Comparison of ENCODE assay signal across 24 mouse cellular contexts in the genomic region with DNA sequence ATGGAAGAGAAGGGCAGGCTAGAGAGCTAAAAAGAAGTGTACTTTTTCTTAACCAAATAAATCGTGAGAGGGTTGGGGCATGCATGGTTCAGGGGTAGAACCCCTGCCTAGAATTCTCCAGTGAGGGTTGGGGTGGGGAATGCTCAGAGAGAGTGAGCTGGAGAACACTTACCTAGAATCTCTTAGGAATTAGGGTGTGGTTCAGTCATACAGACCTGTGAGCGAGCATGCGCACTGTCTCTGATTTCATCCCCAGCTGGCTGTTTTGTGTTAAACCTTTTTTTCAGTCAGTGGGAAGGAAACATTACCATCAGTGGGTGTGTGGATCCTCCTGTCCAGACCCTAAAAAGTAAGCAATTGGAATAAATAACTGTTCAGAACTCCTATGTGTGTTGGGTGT. TPM values are rescaled to one million over a fixed set of nuclear protein-coding genes. Genes with fewer than 3 reads are reported as not detected.
A peak's percentile ranks its signal among the peaks of the same experiment; 100 is the strongest.
DNase-seq lines count a peak whose midpoint lies in the region; ATAC-seq and TF ChIP-seq lines count a peak whose summit lies in the region.
"Had no signal": no experiment of that assay in that cellular context is flagged by ENCODE, and none has a peak within 500 bp of the region (broad histone marks: within the 10 kb centered on the region; RNA-seq: fewer than 3 reads in every experiment).

No protein-coding gene starts in this region.

- peaks cover 2% of the 10 kb centered on the region for H3K36me3 ChIP-seq in heart, adult 2 months (ENCODE audit: control insufficient read depth, insufficient read depth, low read length)
- H3K36me3 ChIP-seq in stomach, postnatal 0 days (ENCODE audit: control insufficient read depth, insufficient read depth, low read length): no peaks in the 10 kb centered on the region; the same call in 1 of the 2 replicates
- peaks cover 39% of the 10 kb centered on the region for H3K36me3 ChIP-seq in hindbrain, embryonic 14.5 days (replicated peaks; ENCODE audit: control insufficient read depth, insufficient read depth)

- H3K9ac ChIP-seq in heart, adult 2 months (ENCODE audit: low read depth, low read length): no peak overlapping the region
- H3K9ac ChIP-seq in stomach, postnatal 0 days (ENCODE audit: low read length): no peak overlapping the region
- no peak overlapping the region for H3K9ac ChIP-seq in hindbrain, embryonic 14.5 days
- H3K9ac ChIP-seq: embryonic facial prominence, embryonic 13.5 days; forebrain, embryonic 13.5 days; forebrain, postnatal 0 days; heart, embryonic 12.5 days; hindbrain, embryonic 15.5 days had no signal

- H3K27me3 ChIP-seq in heart, adult 2 months (ENCODE audit: control insufficient read depth, insufficient read depth, low read length): no peaks in the 10 kb centered on the region
- no peaks in the 10 kb centered on the region for H3K27me3 ChIP-seq in stomach, postnatal 0 days (ENCODE audit: control insufficient read depth, insufficient read depth, low read length)
- H3K27me3 ChIP-seq in hindbrain, embryonic 14.5 days (ENCODE audit: control insufficient read depth, insufficient read depth, low read length): no peaks in the 10 kb centered on the region
- H3K27me3 ChIP-seq: embryonic facial prominence, embryonic 13.5 days; forebrain, embryonic 13.5 days; heart, embryonic 12.5 days; hindbrain, embryonic 15.5 days had no signal

- peaks cover 5% of the 10 kb centered on the region for H3K4me1 ChIP-seq in heart, adult 2 months (ENCODE audit: control insufficient read depth, insufficient read depth, low read length)
- no peaks in the 10 kb centered on the region for H3K4me1 ChIP-seq in stomach, postnatal 0 days (replicated peaks; ENCODE audit: control insufficient read depth, insufficient read depth)
- no peaks in the 10 kb centered on the region for H3K4me1 ChIP-seq in hindbrain, embryonic 14.5 days (replicated peaks; ENCODE audit: control insufficient read depth, insufficient read depth, low read length)
- H3K4me1 ChIP-seq: embryonic facial prominence, embryonic 13.5 days; forebrain, embryonic 13.5 days; hindbrain, embryonic 10.5 days; hindbrain, embryonic 15.5 days had no signal

- H3K4me3 ChIP-seq in heart, adult 2 months: no peak overlapping the region
- H3K4me3 ChIP-seq in stomach, postnatal 0 days (ENCODE audit: low read depth, low read length): no peak overlapping the region
- no peak overlapping the region for H3K4me3 ChIP-seq in hindbrain, embryonic 14.5 days (replicated peaks; ENCODE audit: low read length)
- H3K4me3 ChIP-seq: embryonic facial prominence, embryonic 13.5 days; forebrain, embryonic 13.5 days; heart, embryonic 12.5 days; hindbrain, embryonic 10.5 days; hindbrain, embryonic 15.5 days had no signal

- no peaks in the 10 kb centered on the region for H3K9me3 ChIP-seq in stomach, postnatal 0 days (ENCODE audit: control insufficient read depth, low read length)
- no peaks in the 10 kb centered on the region for H3K9me3 ChIP-seq in hindbrain, embryonic 14.5 days (ENCODE audit: control insufficient read depth, low read length)
- H3K9me3 ChIP-seq: embryonic facial prominence, embryonic 13.5 days; forebrain, embryonic 13.5 days; heart, embryonic 12.5 days; hindbrain, embryonic 10.5 days; hindbrain, embryonic 15.5 days had no signal

- DNase-seq in heart, adult 2 months: no peak
- no peak for DNase-seq in heart, adult 8-10 months (ENCODE audit: low spot score)
- peak; percentile 23 for DNase-seq in lung, postnatal 25 days (ENCODE audit: low spot score)
- DNase-seq in lung, postnatal 14 days: no peak
- DNase-seq in ZHBTc4 (ENCODE audit: low read depth, low spot score): peak; percentile 63
- DNase-seq in stomach, postnatal 0 days (ENCODE audit: low spot score): no peak
- no peak for DNase-seq in right cerebral cortex, adult 2 months (ENCODE audit: low spot score in 2 of 2)
- DNase-seq in hindbrain, embryonic 14.5 days (ENCODE audit: low spot score): no peak
- DNase-seq: adrenal gland, postnatal 10 days; cerebellum, adult 11-12 months; cerebellum, adult 9-11 months; cerebellum, postnatal 36 days; forebrain, postnatal 0 days had no signal

- WGBS in heart, adult 2 months: 78% methylated on average over 3 of the region's 3 CpGs
- WGBS in stomach, postnatal 0 days: 57% methylated on average over 3 of the region's 3 CpGs
- 93% methylated on average over 3 of the region's 3 CpGs for WGBS in hindbrain, embryonic 14.5 days

- H3K79me2 ChIP-seq in heart, adult 2 months (replicated peaks; ENCODE audit: control insufficient read depth, insufficient read depth, low read length): 0 out of 2 replicates have a peak, but pooled peaks cover 1% of the 10 kb centered on the region

- no peak overlapping the region for H3K4me2 ChIP-seq in stomach, postnatal 0 days (replicated peaks; ENCODE audit: low read depth)
- no peak overlapping the region for H3K4me2 ChIP-seq in hindbrain, embryonic 14.5 days (replicated peaks)
- H3K4me2 ChIP-seq: embryonic facial prominence, embryonic 13.5 days; forebrain, embryonic 13.5 days; heart, embryonic 12.5 days; hindbrain, embryonic 15.5 days had no signal

- ATAC-seq in stomach, postnatal 0 days (ENCODE audit: low FRiP score, low TSS enrichment): 0 out of 2 replicates have a peak, but pooled peaks have one; percentile 21
- no peak for ATAC-seq in hindbrain, embryonic 14.5 days (ENCODE audit: low FRiP score)
- ATAC-seq: forebrain, embryonic 13.5 days; forebrain, postnatal 0 days had no signal

- peak overlapping the region; percentile 55 for H3K27ac ChIP-seq in heart, adult 2 months
- peak overlapping the region; percentile 49; the same call in 1 of the 2 replicates for H3K27ac ChIP-seq in stomach, postnatal 0 days (replicated peaks)
- no peak overlapping the region for H3K27ac ChIP-seq in hindbrain, embryonic 14.5 days
- H3K27ac ChIP-seq: embryonic facial prominence, embryonic 13.5 days; forebrain, embryonic 13.5 days; hindbrain, embryonic 10.5 days; hindbrain, embryonic 15.5 days had no signal

- TF ChIP-seq POLR2A in heart, adult 2 months (IDR thresholded peaks at IDR 0.05; ENCODE audit: insufficient read depth, low read depth, low read length): no peak

- intact Hi-C loops in heart, adult 2 months (cut with DNase I): no loop called here

- no peak for TF ChIP-seq CTCF in heart, adult 2 months (IDR thresholded peaks at IDR 0.05)
- TF ChIP-seq CTCF in stomach, postnatal 0 days (IDR thresholded peaks at IDR 0.05; ENCODE audit: low read depth): no peak

- TF ChIP-seq EP300 in heart, adult 2 months (IDR thresholded peaks at IDR 0.05; ENCODE audit: insufficient read depth, low read depth, low read length): no peak
- no peak for TF ChIP-seq EP300 in stomach, postnatal 0 days (optimal IDR thresholded peaks at IDR 0.05)

RNA-seq across cellular contexts. Expression of gene Arhgef18, which starts 33.4 kb away (rescaled TPM):
- total RNA-seq in heart, adult 2 months (2021): 10 to 100 TPM; 18.7 to 20.4 TPM
- 12.3 and 15.3 TPM in 2 replicates for polyA plus RNA-seq in heart, adult 2 months (2012; rRNA removed)
- total RNA-seq in heart, adult 8-10 months (2022): 10 to 100 TPM; 15.0 to 17.4 (median 15.8) TPM
- 5.5 TPM in 2 replicates for polyA plus RNA-seq in stomach, postnatal 0 days (2015; fragmentation: Nextera tagmentation; extraction: Ambion mirVana)
- polyA plus RNA-seq in hindbrain, embryonic 14.5 days (2014; fragmentation: Nextera tagmentation; extraction: Ambion mirVana): 12.6 TPM in 2 replicates

RNA-seq across cellular contexts. Expression of gene Pex11g, which starts 41.3 kb away (rescaled TPM):
- 1 to 10 TPM; 2.4 to 3.1 TPM for total RNA-seq in heart, adult 2 months (2021)
- 4.5 and 5.5 TPM in 2 replicates for polyA plus RNA-seq in heart, adult 2 months (2012; rRNA removed)
- total RNA-seq in heart, adult 8-10 months (2022): 1 to 10 TPM; 2.6 to 4.7 (median 4.1) TPM
- polyA plus RNA-seq in stomach, postnatal 0 days (2015; fragmentation: Nextera tagmentation; extraction: Ambion mirVana): 11.6 and 15.4 TPM in 2 replicates
- polyA plus RNA-seq in hindbrain, embryonic 14.5 days (2014; fragmentation: Nextera tagmentation; extraction: Ambion mirVana): 2.3 and 3.2 TPM in 2 replicates

RNA-seq across cellular contexts. Expression of gene Tex45, which starts 44.5 kb away (rescaled TPM):
- total RNA-seq in heart, adult 2 months (2021): under 1 TPM in 1 of 2 experiments, not detected in 1; 0.14 TPM
- 0.12 TPM in 1 of 2 replicates, not detected in the other for polyA plus RNA-seq in heart, adult 2 months (2012; rRNA removed)
- total RNA-seq in heart, adult 8-10 months (2022): under 1 TPM in 1 of 4 experiments, not detected in 3; 0.16 TPM
- polyA plus RNA-seq in stomach, postnatal 0 days (2015; fragmentation: Nextera tagmentation; extraction: Ambion mirVana): 0.46 and 1.1 TPM in 2 replicates
- 0.35 and 0.39 TPM in 2 replicates for polyA plus RNA-seq in hindbrain, embryonic 14.5 days (2014; fragmentation: Nextera tagmentation; extraction: Ambion mirVana)
- total RNA-seq: ES-E14; forebrain, postnatal 0 days; gastrocnemius, adult 8-10 months; heart, adult 18-20 months; heart, postnatal 25 days had no signal
- polyA plus RNA-seq: C2C12; heart, embryonic 12.5 days; heart, embryonic 16.5 days; hindbrain, embryonic 10.5 days had no signal

Comparison
In these comparisons a context has a peak if more than half of its experiments do, and no peak if none do; other contexts are left out.
1. DNase-seq: peak in lung, postnatal 25 days (single experiment) and ZHBTc4 (single experiment); none in heart, adult 2 months (0 of 2), heart, adult 8-10 months (single experiment), lung, postnatal 14 days (single experiment), stomach, postnatal 0 days (single experiment), right cerebral cortex, adult 2 months (0 of 2) and hindbrain, embryonic 14.5 days (single experiment).